Mouse (Mus musculus): Measurements from ENCODE around the gene Lrrc29.

GRCm38 (mm10) chr8:105263244-105263912 is 62.7 kb downstream of the Lrrc29 start:
- TF ChIP-seq CTCF (IDR thresholded peaks at IDR 0.05) (peak; percentile 28; the same call in 1 of the 2 replicates), EP300 (IDR thresholded peaks at IDR 0.05) (no peak)
